Mouse (Mus musculus): ENCODE measurements at regions not wholly inside any gene's neighbourhood (a gene's known extent, or its start where the extent isn't known, plus 50 kb on each side); places are given as distances from the start of the nearest gene placed in this dataset.

GRCm38 (mm10) chr3:154424589-154424988 is 94.1 kb upstream of the Lhx8 start:
- TF ChIP-seq GATA1 (IDR thresholded peaks at IDR 0.05; ENCODE audit: borderline replicate concordance, low read length), result no peak
- TF ChIP-seq FLI1 (IDR thresholded peaks at IDR 0.05; ENCODE audit: low read length), result no peak

Measured in megakaryocyte, embryonic 14.5 days (primary cell).